Mouse (Mus musculus): ENCODE results near the gene Rap1b. TPM values are rescaled to one million over a fixed set of nuclear protein-coding genes. Genes with fewer than 3 reads are reported as not detected.

The Rap1b gene
- polyA plus RNA-seq, 1 experiment = 178 TPM

DNA sequence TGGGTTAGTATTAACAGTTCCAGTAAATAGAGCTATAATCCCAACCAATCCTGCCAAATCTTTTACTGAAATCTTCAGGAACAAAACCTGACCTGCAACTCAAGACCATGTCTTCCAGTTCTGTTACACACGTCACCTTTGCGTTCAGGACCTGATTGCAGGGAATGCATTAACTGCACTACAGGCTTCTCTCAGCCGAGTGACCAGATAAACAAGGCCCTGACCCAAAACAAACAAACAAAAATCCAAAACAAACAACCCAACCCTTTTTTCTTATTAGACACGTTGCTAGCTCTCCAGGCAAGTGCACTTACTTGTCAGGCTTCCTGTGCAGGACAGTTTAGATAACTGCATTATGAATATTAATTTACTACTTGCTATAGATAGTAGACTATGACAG is 17.3 kb downstream of the Rap1b start:
- WGBS = 63% methylated on average over 4 of the region's 4 CpGs
- no peak overlapping the region for H3K4me3 ChIP-seq (replicated peaks; ENCODE audit: control insufficient read depth, low read depth, low read length)
- TF ChIP-seq POLR2A (IDR thresholded peaks at IDR 0.05; ENCODE audit: borderline replicate concordance, control insufficient read depth, low read depth, low read length) = no peak
- TF ChIP-seq CTCF (IDR thresholded peaks at IDR 0.05; ENCODE audit: control insufficient read depth, insufficient read depth, low read length) = no peak
- peaks cover 7% of the 10 kb centered on the region; the same call in 1 of the 2 replicates for H3K4me1 ChIP-seq (ENCODE audit: control insufficient read depth, insufficient read depth, low read length)
- no peak overlapping the region for H3K27ac ChIP-seq (ENCODE audit: control insufficient read depth, insufficient read depth, low read depth, low read length, poor library complexity)

DNA sequence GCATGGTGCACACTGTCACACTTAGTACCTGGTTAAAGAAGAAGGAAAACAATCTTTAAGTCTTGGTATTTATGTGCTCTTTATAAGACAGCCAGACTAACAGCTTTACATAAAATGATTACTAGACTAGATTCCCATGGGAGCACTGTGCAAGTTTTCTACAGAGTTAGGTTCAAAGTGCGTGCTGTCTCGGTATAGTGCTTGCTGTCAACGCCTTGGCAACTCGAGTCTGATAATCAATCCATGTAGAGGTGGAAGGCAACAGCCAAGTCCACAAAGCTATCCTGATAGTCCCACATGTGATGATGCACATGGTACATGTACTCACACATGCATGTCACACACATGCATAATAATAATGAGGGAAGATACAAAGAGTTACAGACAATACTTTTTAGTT is 21.2 kb downstream of the Rap1b start:
- TF ChIP-seq POLR2A (IDR thresholded peaks at IDR 0.05; ENCODE audit: borderline replicate concordance, control insufficient read depth, low read depth, low read length) (no peak), CTCF (IDR thresholded peaks at IDR 0.05; ENCODE audit: control insufficient read depth, insufficient read depth, low read length) (no peak)
- peaks cover 3% of the 10 kb centered on the region; the same call in 1 of the 2 replicates for H3K4me1 ChIP-seq (ENCODE audit: control insufficient read depth, insufficient read depth, low read length)
- WGBS = 80% methylated on average over 4 of the region's 4 CpGs

DNA sequence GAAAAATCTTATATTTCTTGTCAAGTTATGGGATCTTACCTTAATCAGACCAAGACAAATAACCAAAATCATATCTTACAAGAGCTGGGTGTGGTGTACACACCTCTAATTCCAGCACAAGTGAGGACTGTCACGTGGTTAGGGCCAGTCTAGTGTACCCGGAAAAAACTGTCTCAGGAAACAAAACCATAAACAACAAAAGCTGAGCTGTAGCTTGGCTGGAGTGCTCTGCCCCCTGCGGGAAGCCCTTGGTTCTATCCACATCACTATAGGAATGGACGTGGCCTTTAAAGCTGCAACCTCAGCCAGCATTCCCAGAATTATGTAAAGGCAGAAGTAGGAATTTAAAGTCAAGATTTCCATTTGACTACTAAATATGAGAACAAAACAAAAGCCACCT is 21.7 kb downstream of the Rap1b start:
- TF ChIP-seq POLR2A (IDR thresholded peaks at IDR 0.05; ENCODE audit: borderline replicate concordance, control insufficient read depth, low read depth, low read length) (no peak), CTCF (IDR thresholded peaks at IDR 0.05; ENCODE audit: control insufficient read depth, insufficient read depth, low read length) (no peak)
- H3K27ac ChIP-seq (ENCODE audit: control insufficient read depth, insufficient read depth, low read depth, low read length, poor library complexity) = no peak overlapping the region
- peaks cover 1% of the 10 kb centered on the region; the same call in 1 of the 2 replicates for H3K4me1 ChIP-seq (ENCODE audit: control insufficient read depth, insufficient read depth, low read length)
- no peak overlapping the region for H3K4me3 ChIP-seq (replicated peaks; ENCODE audit: control insufficient read depth, low read depth, low read length)
- WGBS = 62% methylated on average over 4 of the region's 4 CpGs

More for the DNA sequence above, 21.2 kb downstream of the Rap1b start:
- H3K4me3 ChIP-seq (replicated peaks; ENCODE audit: control insufficient read depth, low read depth, low read length) = no peak overlapping the region
- no peak overlapping the region for H3K27ac ChIP-seq (ENCODE audit: control insufficient read depth, insufficient read depth, low read depth, low read length, poor library complexity)

DNA sequence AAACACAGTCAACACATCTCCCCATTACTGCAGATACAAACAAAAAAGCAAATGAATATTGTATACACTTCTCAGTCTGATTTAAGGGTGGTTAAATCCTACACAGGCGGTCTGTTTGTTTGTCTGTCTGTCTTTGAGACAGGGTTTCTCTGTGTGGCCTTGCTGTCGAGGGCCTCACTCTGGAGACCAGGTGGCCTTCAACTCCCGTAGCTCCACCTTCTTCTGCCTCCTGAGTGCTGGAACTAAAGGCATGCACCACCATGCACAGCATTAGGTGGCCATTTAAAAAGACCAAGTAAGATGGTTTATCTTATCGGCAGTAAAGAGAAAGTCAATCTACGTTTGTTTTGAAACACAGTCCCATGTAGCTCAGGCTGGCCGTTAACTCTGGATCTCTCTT is 22.5 kb downstream of the Rap1b start:
- H3K4me3 ChIP-seq (replicated peaks; ENCODE audit: control insufficient read depth, low read depth, low read length) = no peak overlapping the region
- no peak overlapping the region for H3K27ac ChIP-seq (ENCODE audit: control insufficient read depth, insufficient read depth, low read depth, low read length, poor library complexity)
- WGBS = 92% methylated on average over 6 of the region's 6 CpGs
- TF ChIP-seq CTCF (IDR thresholded peaks at IDR 0.05; ENCODE audit: control insufficient read depth, insufficient read depth, low read length) (no peak), POLR2A (IDR thresholded peaks at IDR 0.05; ENCODE audit: borderline replicate concordance, control insufficient read depth, low read depth, low read length) (no peak)
- H3K4me1 ChIP-seq (ENCODE audit: control insufficient read depth, insufficient read depth, low read length) = peaks cover 1% of the 10 kb centered on the region; the same call in 1 of the 2 replicates

DNA sequence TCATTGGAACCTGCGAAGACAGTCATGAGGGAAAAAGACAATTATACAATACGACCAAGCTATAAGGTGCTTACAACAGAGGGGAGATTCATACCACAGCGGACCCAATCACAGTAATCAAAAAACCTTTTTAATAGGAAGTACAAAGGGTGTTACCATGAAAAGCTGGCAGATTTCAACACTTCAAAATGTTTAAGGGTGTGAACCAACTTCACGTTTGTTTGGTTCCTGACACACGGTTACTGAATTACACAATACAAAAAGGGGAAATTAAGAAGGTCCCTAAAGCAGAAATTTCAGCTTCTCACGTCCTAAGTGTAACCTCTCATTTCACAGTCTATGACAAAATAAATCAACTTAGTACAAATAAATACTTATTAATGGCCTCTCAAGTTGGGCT is 27.2 kb downstream of the Rap1b start:
- 37% methylated on average over 6 of the region's 6 CpGs for WGBS
- H3K4me1 ChIP-seq (ENCODE audit: control insufficient read depth, insufficient read depth, low read length) = peaks cover 1% of the 10 kb centered on the region; the same call in 1 of the 2 replicates
- no peak overlapping the region for H3K4me3 ChIP-seq (replicated peaks; ENCODE audit: control insufficient read depth, low read depth, low read length)
- no peak overlapping the region for H3K27ac ChIP-seq (ENCODE audit: control insufficient read depth, insufficient read depth, low read depth, low read length, poor library complexity)
- TF ChIP-seq POLR2A (IDR thresholded peaks at IDR 0.05; ENCODE audit: borderline replicate concordance, control insufficient read depth, low read depth, low read length) = no peak
- no peak for TF ChIP-seq CTCF (IDR thresholded peaks at IDR 0.05; ENCODE audit: control insufficient read depth, insufficient read depth, low read length)

DNA sequence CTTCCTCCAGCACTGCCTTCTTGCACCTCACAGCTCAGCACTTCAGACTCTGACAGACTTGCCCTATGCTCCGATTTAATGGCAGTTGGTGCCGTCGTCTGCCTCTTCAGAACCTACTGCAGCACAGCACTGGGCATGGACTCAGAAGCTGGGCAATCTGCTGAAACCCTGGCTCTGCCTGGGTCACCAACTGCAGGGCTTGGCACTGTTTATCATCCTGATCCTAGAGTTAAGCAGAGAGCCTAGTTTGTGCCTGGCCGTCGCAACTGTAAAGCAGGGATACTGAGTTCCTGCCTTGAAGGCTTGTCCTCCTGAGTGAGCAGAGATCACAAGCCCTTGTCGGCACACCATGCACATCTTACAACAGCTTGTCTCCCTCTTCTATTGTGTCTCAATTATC is 29.1 kb downstream of the Rap1b start:
- peaks cover under 1% of the 10 kb centered on the region; the same call in 1 of the 2 replicates for H3K4me1 ChIP-seq (ENCODE audit: control insufficient read depth, insufficient read depth, low read length)
- no peak overlapping the region for H3K27ac ChIP-seq (ENCODE audit: control insufficient read depth, insufficient read depth, low read depth, low read length, poor library complexity)
- WGBS = 94% methylated on average over 6 of the region's 6 CpGs
- TF ChIP-seq POLR2A (IDR thresholded peaks at IDR 0.05; ENCODE audit: borderline replicate concordance, control insufficient read depth, low read depth, low read length) (no peak), CTCF (IDR thresholded peaks at IDR 0.05; ENCODE audit: control insufficient read depth, insufficient read depth, low read length) (no peak)
- H3K4me3 ChIP-seq (replicated peaks; ENCODE audit: control insufficient read depth, low read depth, low read length) = no peak overlapping the region

DNA sequence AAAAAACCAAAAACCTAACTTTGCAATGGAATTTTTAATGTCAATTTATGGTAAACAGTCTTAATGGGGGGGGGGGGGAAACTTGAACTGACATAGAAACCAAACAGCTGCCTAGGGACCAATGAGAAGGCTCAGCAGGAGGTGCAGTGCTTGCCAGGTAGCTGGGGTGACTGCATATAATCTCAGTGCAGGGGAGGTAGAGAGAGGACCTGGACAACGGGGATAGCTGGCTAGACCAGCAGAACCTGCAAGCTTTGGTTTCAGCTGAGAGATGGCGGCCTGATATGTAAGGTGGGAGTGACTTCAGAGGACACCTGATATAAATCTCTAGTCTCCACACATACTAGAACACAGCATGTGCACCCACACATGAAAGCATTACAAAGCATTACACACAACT is 33.3 kb downstream of the Rap1b start:
- WGBS = 88% methylated on average over 2 of the region's 2 CpGs
- no peak for TF ChIP-seq POLR2A (IDR thresholded peaks at IDR 0.05; ENCODE audit: borderline replicate concordance, control insufficient read depth, low read depth, low read length)
- no peak for TF ChIP-seq CTCF (IDR thresholded peaks at IDR 0.05; ENCODE audit: control insufficient read depth, insufficient read depth, low read length)
- no peak overlapping the region for H3K4me3 ChIP-seq (replicated peaks; ENCODE audit: control insufficient read depth, low read depth, low read length)
- no peak overlapping the region for H3K27ac ChIP-seq (ENCODE audit: control insufficient read depth, insufficient read depth, low read depth, low read length, poor library complexity)
- H3K4me1 ChIP-seq (ENCODE audit: control insufficient read depth, insufficient read depth, low read length) = no peaks in the 10 kb centered on the region; the same call in 1 of the 2 replicates

DNA sequence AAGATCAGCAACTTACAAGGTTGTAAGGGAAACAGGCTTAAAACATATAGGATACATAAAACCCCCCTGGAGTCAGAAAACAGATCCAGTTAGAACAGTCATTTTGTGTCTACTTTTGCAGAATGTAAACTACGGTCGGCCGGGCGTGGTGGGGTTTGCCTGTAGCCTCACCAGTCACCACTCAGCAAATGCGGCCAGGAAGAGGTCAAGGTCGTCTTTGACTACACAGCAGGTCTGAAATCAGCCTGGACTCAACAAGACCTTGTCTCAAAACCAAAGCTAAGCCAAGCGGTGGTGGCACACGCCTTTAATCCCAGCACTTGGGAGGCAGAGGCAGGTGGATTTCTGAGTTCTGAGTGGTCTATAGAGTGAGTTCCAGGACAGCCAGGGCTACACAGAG is 34.3 kb downstream of the Rap1b start:
- TF ChIP-seq CTCF (IDR thresholded peaks at IDR 0.05; ENCODE audit: control insufficient read depth, insufficient read depth, low read length) (no peak), POLR2A (IDR thresholded peaks at IDR 0.05; ENCODE audit: borderline replicate concordance, control insufficient read depth, low read depth, low read length) (no peak)
- WGBS = 89% methylated on average over 8 of the region's 8 CpGs
- Histone ChIP-seq H3K4me3 (replicated peaks; ENCODE audit: control insufficient read depth, low read depth, low read length) (no peak overlapping the region), H3K27ac (ENCODE audit: control insufficient read depth, insufficient read depth, low read depth, low read length, poor library complexity) (no peak overlapping the region), H3K4me1 (ENCODE audit: control insufficient read depth, insufficient read depth, low read length) (no peaks in the 10 kb centered on the region; the same call in 1 of the 2 replicates)

DNA sequence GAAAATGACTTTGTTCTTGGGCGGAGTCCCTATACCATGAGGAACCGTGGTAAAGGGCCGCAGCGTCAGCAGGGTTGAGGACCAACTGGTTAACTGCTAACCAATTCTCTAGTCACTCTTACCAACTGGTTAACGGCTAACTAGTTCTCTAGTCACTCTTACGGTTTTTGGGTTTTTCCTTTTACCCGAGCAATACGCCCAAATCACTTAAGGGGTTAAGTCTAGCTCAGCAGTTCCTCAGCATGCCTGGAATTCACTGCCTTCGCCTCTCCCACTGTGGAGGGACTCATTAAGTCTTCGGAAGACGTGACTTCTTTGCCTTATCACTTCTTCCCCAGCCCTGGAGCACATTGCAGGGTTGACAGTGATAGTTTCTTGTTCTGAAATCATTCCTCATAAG is 35.3 kb downstream of the Rap1b start:
- TF ChIP-seq POLR2A (IDR thresholded peaks at IDR 0.05; ENCODE audit: borderline replicate concordance, control insufficient read depth, low read depth, low read length) = no peak
- 86% methylated on average over 11 of the region's 11 CpGs for WGBS
- Histone ChIP-seq H3K4me1 (ENCODE audit: control insufficient read depth, insufficient read depth, low read length) (no peaks in the 10 kb centered on the region; the same call in 1 of the 2 replicates), H3K27ac (ENCODE audit: control insufficient read depth, insufficient read depth, low read depth, low read length, poor library complexity) (no peak overlapping the region), H3K4me3 (replicated peaks; ENCODE audit: control insufficient read depth, low read depth, low read length) (no peak overlapping the region)
